Mouse (Mus musculus) midbrain, embryonic 13.5 days (tissue): ENCODE measurements around the gene Lpar6. TPM values are rescaled to one million over a fixed set of nuclear protein-coding genes. Genes with fewer than 3 reads are reported as not detected.

Source experiments
- ATAC-seq: fragments of 200-750 bp; cut with Nextera tagmentation; 2 replicates; pipeline ENCODE4 v1.8.0; 2017; ENCODE audit warnings: mild to moderate bottlenecking, moderate TSS enrichment, moderate library complexity
- H3K27ac ChIP-seq: fragments of 300-500 bp; sonication (generic); 2 replicates; pipeline ENCODE4 v1.5.1; 2015; ENCODE audit warnings: inconsistent platforms, mild to moderate bottlenecking, moderate library complexity
- H3K27me3 ChIP-seq: fragments of 300-500 bp; sonication (generic); 2 replicates; pipeline ENCODE4 v1.6.1; 2015; ENCODE audit warnings: mild to moderate bottlenecking, inconsistent platforms
- H3K36me3 ChIP-seq: fragments of 300-500 bp; sonication (generic); 2 replicates; pipeline ENCODE4 v1.6.1; 2015; ENCODE audit warnings: mild to moderate bottlenecking, inconsistent platforms
- H3K4me1 ChIP-seq: fragments of 300-500 bp; sonication (generic); replicated peaks from 2 replicates; pipeline ENCODE4 v1.6.1; 2015; ENCODE audit warnings: inconsistent platforms
- H3K4me2 ChIP-seq: fragments of 300-500 bp; sonication (generic); replicated peaks from 2 replicates; pipeline ENCODE4 v1.6.1; 2015; ENCODE audit warnings: moderate library complexity, mild to moderate bottlenecking, inconsistent platforms
- H3K4me3 ChIP-seq: fragments of 300-500 bp; sonication (generic); replicated peaks from 2 replicates; pipeline ENCODE4 v1.5.1; 2015; ENCODE audit warnings: mild to moderate bottlenecking, inconsistent platforms
- H3K9ac ChIP-seq: fragments of 300-500 bp; sonication (generic); replicated peaks from 2 replicates; pipeline ENCODE4 v1.6.1; 2015; ENCODE audit warnings: mild to moderate bottlenecking, inconsistent platforms
- H3K9me3 ChIP-seq: fragments of 300-500 bp; sonication (generic); 2 replicates; pipeline ENCODE4 v1.6.1; 2016; ENCODE audit warnings: mild to moderate bottlenecking, inconsistent platforms
- WGBS: fragments of 180-500 bp; shearing (Covaris S2); methylation state at CpG from one replicate; pipeline ENCODE4 v1.1.7; 2015; 5-methylcytosine and 5-hydroxymethylcytosine counted together
- polyA plus RNA-seq: library from polyadenylated mRNA; unstranded; fragments of >200 nt; fragmentation: Nextera tagmentation; extraction: Ambion mirVana; gene quantifications from 2 replicates; pipeline ENCODE4 v1.2.1, GENCODE M21; 2015

The Lpar6 gene
- polyA plus RNA-seq: 7.4 and 8.6 TPM in 2 replicates

GRCm38 (mm10) chr14:73237848-73238321, at the start of gene Lpar6:
TSS of gene Lpar6 (plus strand) at chr14:73237895.
- Histone ChIP-seq H3K27ac (peak within 1 kb of the TSS; percentile 87), H3K4me1 (peaks cover 23% of the 10 kb centered on the region), H3K27me3 (no peaks in the 10 kb centered on the region), H3K9me3 (no peaks in the 10 kb centered on the region), H3K36me3 (peaks cover 5% of the 10 kb centered on the region; the same call in 1 of the 2 replicates), H3K9ac (peak within 1 kb of the TSS; percentile 78), H3K4me2 (peak within 1 kb of the TSS; percentile 61), H3K4me3 (peak within 1 kb of the TSS; percentile 55)
- peak; percentile 87 for ATAC-seq
- WGBS: under 1% methylated on average over 19 of the region's 19 CpGs

GRCm38 (mm10) chr14:73199058-73199457, 38.6 kb upstream of the Lpar6 start:
- Histone ChIP-seq H3K27ac (no peak overlapping the region), H3K9ac (no peak overlapping the region), H3K4me3 (no peak overlapping the region), H3K4me2 (no peak overlapping the region), H3K4me1 (no peaks in the 10 kb centered on the region), H3K27me3 (no peaks in the 10 kb centered on the region), H3K9me3 (no peaks in the 10 kb centered on the region), H3K36me3 (peaks cover 39% of the 10 kb centered on the region)
- ATAC-seq: no peak
- 70% methylated on average over 5 of the region's 5 CpGs for WGBS

GRCm38 (mm10) chr14:73201447-73201846, 36.2 kb upstream of the Lpar6 start:
- no peak for ATAC-seq
- no peaks in the 10 kb centered on the region for H3K9me3 ChIP-seq
- H3K9ac ChIP-seq: no peak overlapping the region
- WGBS: 88% methylated on average over 3 of the region's 3 CpGs
- H3K27ac ChIP-seq: no peak overlapping the region
- no peaks in the 10 kb centered on the region for H3K27me3 ChIP-seq
- no peaks in the 10 kb centered on the region for H3K4me1 ChIP-seq
- H3K36me3 ChIP-seq: peaks cover 27% of the 10 kb centered on the region
- H3K4me3 ChIP-seq: no peak overlapping the region
- no peak overlapping the region for H3K4me2 ChIP-seq

- Histone ChIP-seq H3K9me3 (no peaks in the 10 kb centered on the region), H3K27me3 (no peaks in the 10 kb centered on the region), H3K4me2 (no peak overlapping the region), H3K4me3 (no peak overlapping the region), H3K4me1 (no peaks in the 10 kb centered on the region), H3K9ac (no peak overlapping the region), H3K36me3 (peaks cover 10% of the 10 kb centered on the region), H3K27ac (no peak overlapping the region)
- 86% methylated on average over 3 of the region's 3 CpGs for WGBS
- ATAC-seq: no peak
Observed at GRCm38 (mm10) chr14:73204016-73204415, 33.7 kb upstream of the Lpar6 start.

- Histone ChIP-seq H3K27ac (no peak overlapping the region), H3K9ac (no peak overlapping the region), H3K4me3 (no peak overlapping the region), H3K27me3 (no peaks in the 10 kb centered on the region), H3K9me3 (no peaks in the 10 kb centered on the region), H3K4me1 (no peaks in the 10 kb centered on the region), H3K4me2 (no peak overlapping the region), H3K36me3 (peaks cover 20% of the 10 kb centered on the region)
- ATAC-seq: no peak
Observed at GRCm38 (mm10) chr14:73209262-73209661, 28.4 kb upstream of the Lpar6 start.

- 97% methylated on average over 8 of the region's 8 CpGs for WGBS
- Histone ChIP-seq H3K36me3 (peaks cover 27% of the 10 kb centered on the region), H3K9me3 (no peaks in the 10 kb centered on the region), H3K4me1 (no peaks in the 10 kb centered on the region), H3K9ac (no peak overlapping the region), H3K4me2 (no peak overlapping the region), H3K27me3 (no peaks in the 10 kb centered on the region), H3K4me3 (no peak overlapping the region), H3K27ac (no peak overlapping the region)
- no peak for ATAC-seq
Observed at GRCm38 (mm10) chr14:73210196-73210595, 27.5 kb upstream of the Lpar6 start.

- H3K27me3 ChIP-seq: no peaks in the 10 kb centered on the region
- no peak overlapping the region for H3K27ac ChIP-seq
- no peak overlapping the region for H3K9ac ChIP-seq
- no peak overlapping the region for H3K4me2 ChIP-seq
- H3K9me3 ChIP-seq: no peaks in the 10 kb centered on the region
- H3K36me3 ChIP-seq: peaks cover 38% of the 10 kb centered on the region
- ATAC-seq: no peak
- H3K4me3 ChIP-seq: no peak overlapping the region
- no peaks in the 10 kb centered on the region for H3K4me1 ChIP-seq
- WGBS: 96% methylated on average over 5 of the region's 5 CpGs
Observed at GRCm38 (mm10) chr14:73211477-73211876, 26.2 kb upstream of the Lpar6 start.

- no peak overlapping the region for H3K4me2 ChIP-seq
- no peaks in the 10 kb centered on the region for H3K9me3 ChIP-seq
- H3K36me3 ChIP-seq: peaks cover 31% of the 10 kb centered on the region
- 97% methylated on average over 1 of the region's 1 CpGs for WGBS
- H3K4me3 ChIP-seq: no peak overlapping the region
- H3K4me1 ChIP-seq: peaks cover 3% of the 10 kb centered on the region; the same call in 1 of the 2 replicates
- no peak for ATAC-seq
- no peak overlapping the region for H3K9ac ChIP-seq
- no peaks in the 10 kb centered on the region for H3K27me3 ChIP-seq
- H3K27ac ChIP-seq: no peak overlapping the region
Observed at GRCm38 (mm10) chr14:73217062-73217461, 20.6 kb upstream of the Lpar6 start.

GRCm38 (mm10) chr14:73222316-73222970, 15.3 kb upstream of the Lpar6 start:
- Histone ChIP-seq H3K36me3 (no peaks in the 10 kb centered on the region), H3K27me3 (no peaks in the 10 kb centered on the region), H3K4me1 (peaks cover 12% of the 10 kb centered on the region), H3K4me3 (no peak overlapping the region), H3K4me2 (no peak overlapping the region), H3K9ac (no peak overlapping the region), H3K9me3 (no peaks in the 10 kb centered on the region), H3K27ac (no peak overlapping the region)
- 92% methylated on average over 9 of the region's 9 CpGs for WGBS
- ATAC-seq: no peak

GRCm38 (mm10) chr14:73226346-73226745, 11.3 kb upstream of the Lpar6 start:
- no peaks in the 10 kb centered on the region for H3K36me3 ChIP-seq
- WGBS: 69% methylated on average over 3 of the region's 3 CpGs
- H3K4me3 ChIP-seq: no peak overlapping the region
- ATAC-seq: peak; percentile 43; the same call in 1 of the 2 replicates
- no peak overlapping the region for H3K9ac ChIP-seq
- peaks cover 11% of the 10 kb centered on the region for H3K4me1 ChIP-seq
- no peak overlapping the region for H3K27ac ChIP-seq
- no peaks in the 10 kb centered on the region for H3K27me3 ChIP-seq
- no peak overlapping the region for H3K4me2 ChIP-seq
- H3K9me3 ChIP-seq: no peaks in the 10 kb centered on the region

- Histone ChIP-seq H3K27me3 (no peaks in the 10 kb centered on the region), H3K36me3 (no peaks in the 10 kb centered on the region), H3K27ac (no peak overlapping the region), H3K4me1 (peaks cover 16% of the 10 kb centered on the region), H3K4me2 (no peak overlapping the region), H3K9me3 (no peaks in the 10 kb centered on the region), H3K9ac (no peak overlapping the region), H3K4me3 (no peak overlapping the region)
- WGBS: 28% methylated on average over 1 of the region's 1 CpGs
- ATAC-seq: no peak
Observed at GRCm38 (mm10) chr14:73226849-73227248, 10.8 kb upstream of the Lpar6 start.

GRCm38 (mm10) chr14:73231286-73231982, 6.3 kb upstream of the Lpar6 start:
- H3K27ac ChIP-seq: no peak overlapping the region
- WGBS: 24% methylated on average over 5 of the region's 5 CpGs
- no peak overlapping the region for H3K9ac ChIP-seq
- no peaks in the 10 kb centered on the region for H3K27me3 ChIP-seq
- H3K4me2 ChIP-seq: no peak overlapping the region
- H3K36me3 ChIP-seq: no peaks in the 10 kb centered on the region
- no peak overlapping the region for H3K4me3 ChIP-seq
- no peaks in the 10 kb centered on the region for H3K9me3 ChIP-seq
- no peak for ATAC-seq
- H3K4me1 ChIP-seq: peaks cover 22% of the 10 kb centered on the region
